Mouse (Mus musculus) ovary, postnatal 10 days (tissue): ENCODE data around the gene Znfx1.

Source experiments
- DNase-seq: peaks from one replicate; pipeline ENCODE4 v3.0.0; 2022; ENCODE audit warnings: low spot score

Znfx1 gene

GRCm38 (mm10) chr2:166995796-166996532 lies 66.9 kb downstream of the Znfx1 start, which contains the start of gene Stau1:
TSS of gene Stau1 (minus strand) at chr2:166996299.
- peak; percentile 80 for DNase-seq

DNA sequence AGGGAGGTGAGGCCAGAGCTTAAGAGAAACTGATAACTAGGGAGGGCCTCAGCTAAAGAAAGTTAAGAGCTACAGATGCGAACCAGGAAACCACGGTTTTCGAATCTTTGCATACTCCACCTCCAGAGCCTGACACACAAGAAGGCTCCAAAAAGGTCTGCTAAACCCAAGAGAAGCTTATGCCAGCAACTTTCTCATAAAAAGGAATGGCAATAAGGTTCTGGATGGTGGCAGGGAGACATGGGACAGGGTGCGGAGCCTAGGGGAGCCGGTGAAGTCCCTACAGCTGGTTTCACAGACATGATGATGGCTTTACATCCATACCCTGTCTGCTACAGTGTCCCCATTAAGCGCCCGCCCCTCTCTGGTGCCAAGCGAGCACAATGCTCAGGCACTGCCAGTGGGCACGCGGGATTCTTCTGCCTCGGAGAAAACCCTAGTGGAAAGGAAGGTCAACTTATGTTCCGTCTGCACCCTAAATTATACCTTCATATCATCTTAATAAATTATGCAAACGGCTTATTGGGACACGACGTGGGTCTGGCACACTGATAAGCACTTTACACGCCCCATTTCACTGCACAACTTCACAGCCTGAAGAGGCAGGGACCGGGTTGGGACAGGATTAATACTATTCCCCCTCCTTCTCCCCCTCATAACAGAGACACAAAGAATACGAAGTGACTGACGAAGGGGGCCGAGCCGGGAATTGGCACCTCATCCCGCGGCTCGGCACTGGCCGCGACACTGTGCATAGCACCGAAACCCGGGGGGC lies 67.6 kb downstream of the Znfx1 start:
- DNase-seq: peak; percentile 7

DNA sequence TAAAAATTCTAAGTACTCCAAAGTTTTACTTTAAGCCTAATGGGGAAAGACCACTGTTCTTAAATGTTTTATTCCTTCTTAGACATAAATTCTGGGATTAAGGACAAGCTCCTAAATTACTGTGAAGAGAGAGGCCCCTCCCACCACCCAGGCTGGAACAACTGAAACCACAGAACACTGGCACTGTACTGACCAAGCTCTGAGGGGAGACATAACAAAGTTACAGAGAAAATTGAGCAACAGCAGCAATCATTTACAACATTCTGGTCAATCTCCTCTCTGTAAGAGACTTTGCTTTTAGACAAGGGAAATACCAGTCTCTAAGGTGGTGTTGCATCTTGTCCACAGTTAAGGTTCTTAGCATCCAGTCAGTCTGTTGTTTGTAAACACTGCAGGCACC lies 70.9 kb downstream of the Znfx1 start:
- no peak for DNase-seq

- no peak for DNase-seq
Observed at GRCm38 (mm10) chr2:166990861-166991260, 72.0 kb downstream of the Znfx1 start.
